Mouse (Mus musculus) thymus, adult 2 months (tissue): ENCODE measurements around the gene Mgea5. TPM values are rescaled to one million over a fixed set of nuclear protein-coding genes. Genes with fewer than 3 reads are reported as not detected.
A peak's percentile ranks its signal among the peaks of the same experiment; 100 is the strongest.

Source experiments
- DNase-seq: peaks from one replicate; pipeline ENCODE4 v3.0.0; 2021
- H3K27ac ChIP-seq: fragments of 200-500 bp; 2 replicates; pipeline ENCODE4 v1.5.1; 2012; ENCODE audit warnings: low read length, control low read depth; ENCODE audit not compliant: control insufficient read depth, insufficient read depth
- H3K27me3 ChIP-seq: fragments of 200-500 bp; 2 replicates; pipeline ENCODE4 v1.6.1; 2012; ENCODE audit warnings: mild to moderate bottlenecking, low read length, moderate library complexity, mixed read lengths; ENCODE audit not compliant: control insufficient read depth, insufficient read depth
- H3K36me3 ChIP-seq: fragments of 200-500 bp; 2 replicates; pipeline ENCODE4 v1.6.1; 2012; ENCODE audit warnings: mild to moderate bottlenecking, low read length, moderate library complexity; ENCODE audit not compliant: control insufficient read depth, insufficient read depth
- H3K4me1 ChIP-seq: fragments of 200-500 bp; replicated peaks from 2 replicates; pipeline ENCODE4 v1.6.1; 2012; ENCODE audit warnings: low read length; ENCODE audit not compliant: control insufficient read depth, insufficient read depth
- H3K4me3 ChIP-seq: fragments of 200-500 bp; 2 replicates; pipeline ENCODE4 v1.5.1; 2012; ENCODE audit warnings: mild to moderate bottlenecking, low read length, control low read depth, moderate library complexity; ENCODE audit not compliant: control insufficient read depth, insufficient read depth
- CTCF ChIP-seq: fragments of 200-500 bp; IDR thresholded peaks from 2 replicates; pipeline ENCODE4 v1.5.1; 2012; ENCODE audit warnings: mild to moderate bottlenecking, control low read depth, low read length, moderate library complexity, borderline replicate concordance; ENCODE audit not compliant: control insufficient read depth, poor library complexity, insufficient read depth; ENCODE audit errors: extremely low read depth
- POLR2A ChIP-seq: fragments of 200-500 bp; IDR thresholded peaks from 2 replicates; pipeline ENCODE4 v1.6.1; 2012; ENCODE audit warnings: mild to moderate bottlenecking, low read length, control low read depth, moderate library complexity; ENCODE audit not compliant: control insufficient read depth, poor library complexity, insufficient read depth; ENCODE audit errors: extremely low read depth
- WGBS: fragments of 180-500 bp; shearing (Covaris S2); methylation state at CpG from one replicate; pipeline ENCODE4 v1.1.7; 2018; 5-methylcytosine and 5-hydroxymethylcytosine counted together
- polyA plus RNA-seq: library from polyadenylated mRNA; depleted of rRNA; stranded (reverse); fragments of >200 nt; gene quantifications from 2 replicates; pipeline ENCODE4 v1.2.3, GENCODE M21; 2012

Gene Mgea5
- polyA plus RNA-seq, 1 experiment: 74.2 TPM

GRCm38 (mm10) chr19:45740233-45740632 is 43.4 kb downstream of the Mgea5 start:
- Histone ChIP-seq H3K27ac (no peak overlapping the region), H3K4me1 (peaks cover 17% of the 10 kb centered on the region), H3K36me3 (no peaks in the 10 kb centered on the region), H3K4me3 (no peak overlapping the region), H3K27me3 (peaks cover 20% of the 10 kb centered on the region)
- TF ChIP-seq CTCF: no peak
- no peak for TF ChIP-seq POLR2A
- 39% methylated on average over 13 of the region's 13 CpGs for WGBS
- no peak for DNase-seq

GRCm38 (mm10) chr19:45738521-45738920 is 45.1 kb downstream of the Mgea5 start:
- TF ChIP-seq CTCF (no peak), POLR2A (no peak)
- Histone ChIP-seq H3K4me3 (no peak overlapping the region), H3K36me3 (no peaks in the 10 kb centered on the region), H3K4me1 (peaks cover 26% of the 10 kb centered on the region), H3K27ac (no peak overlapping the region), H3K27me3 (peaks cover 18% of the 10 kb centered on the region)
- WGBS: 93% methylated on average over 5 of the region's 5 CpGs
- DNase-seq: no peak

GRCm38 (mm10) chr19:45737846-45738484 is 45.7 kb downstream of the Mgea5 start:
- Histone ChIP-seq H3K4me3 (no peak overlapping the region), H3K4me1 (peaks cover 31% of the 10 kb centered on the region), H3K27me3 (peaks cover 13% of the 10 kb centered on the region), H3K36me3 (no peaks in the 10 kb centered on the region), H3K27ac (no peak overlapping the region)
- DNase-seq: no peak
- WGBS: 95% methylated on average over 10 of the region's 10 CpGs
- TF ChIP-seq CTCF (no peak), POLR2A (no peak)

- Histone ChIP-seq H3K27ac (no peak overlapping the region), H3K27me3 (peaks cover 9% of the 10 kb centered on the region), H3K4me1 (peaks cover 28% of the 10 kb centered on the region), H3K4me3 (0 out of 2 replicates have a peak overlapping the region, but pooled peaks have one; percentile 0), H3K36me3 (no peaks in the 10 kb centered on the region)
- 27% methylated on average over 23 of the region's 23 CpGs for WGBS
- TF ChIP-seq CTCF: no peak
- no peak for TF ChIP-seq POLR2A
- DNase-seq: no peak
Observed at GRCm38 (mm10) chr19:45737208-45737845, 46.3 kb downstream of the Mgea5 start.

GRCm38 (mm10) chr19:45736855-45737207 is 46.8 kb downstream of the Mgea5 start:
- Histone ChIP-seq H3K27ac (no peak overlapping the region), H3K4me1 (peaks cover 26% of the 10 kb centered on the region), H3K4me3 (0 out of 2 replicates have a peak overlapping the region, but pooled peaks have one; percentile 0), H3K36me3 (no peaks in the 10 kb centered on the region), H3K27me3 (peaks cover 5% of the 10 kb centered on the region)
- TF ChIP-seq CTCF: no peak
- TF ChIP-seq POLR2A: no peak
- DNase-seq: peak; percentile 52
- WGBS: under 1% methylated on average over 28 of the region's 28 CpGs

- TF ChIP-seq POLR2A: no peak
- no peak for TF ChIP-seq CTCF
- Histone ChIP-seq H3K27me3 (peaks cover 3% of the 10 kb centered on the region), H3K4me3 (no peak overlapping the region), H3K36me3 (no peaks in the 10 kb centered on the region), H3K27ac (no peak overlapping the region), H3K4me1 (peaks cover 26% of the 10 kb centered on the region)
- WGBS: 70% methylated on average over 1 of the region's 1 CpGs
- no peak for DNase-seq
Observed at GRCm38 (mm10) chr19:45736241-45736640, 47.4 kb downstream of the Mgea5 start.
